Mouse (Mus musculus) cerebellum, adult 2 months (tissue): ENCODE data around the gene Hist1h1d.
"Not testable (repeated sequence)": the region's sequence is repeated elsewhere in the genome, so short reads cannot be mapped to it uniquely, and the experiment has no call there.

ENCODE experiments used
- CTCF ChIP-seq: fragments of 200-500 bp; IDR thresholded peaks from 2 replicates; pipeline ENCODE4 v1.5.1; 2011; ENCODE audit warnings: low read depth, mild to moderate bottlenecking, control low read depth, low read length, moderate library complexity, borderline replicate concordance; ENCODE audit not compliant: insufficient read depth
- POLR2A ChIP-seq: fragments of 200-500 bp; IDR thresholded peaks from 2 replicates; pipeline ENCODE4 v1.6.1; 2011; ENCODE audit warnings: low read length, control low read depth, borderline replicate concordance; ENCODE audit not compliant: insufficient read depth

DNA sequence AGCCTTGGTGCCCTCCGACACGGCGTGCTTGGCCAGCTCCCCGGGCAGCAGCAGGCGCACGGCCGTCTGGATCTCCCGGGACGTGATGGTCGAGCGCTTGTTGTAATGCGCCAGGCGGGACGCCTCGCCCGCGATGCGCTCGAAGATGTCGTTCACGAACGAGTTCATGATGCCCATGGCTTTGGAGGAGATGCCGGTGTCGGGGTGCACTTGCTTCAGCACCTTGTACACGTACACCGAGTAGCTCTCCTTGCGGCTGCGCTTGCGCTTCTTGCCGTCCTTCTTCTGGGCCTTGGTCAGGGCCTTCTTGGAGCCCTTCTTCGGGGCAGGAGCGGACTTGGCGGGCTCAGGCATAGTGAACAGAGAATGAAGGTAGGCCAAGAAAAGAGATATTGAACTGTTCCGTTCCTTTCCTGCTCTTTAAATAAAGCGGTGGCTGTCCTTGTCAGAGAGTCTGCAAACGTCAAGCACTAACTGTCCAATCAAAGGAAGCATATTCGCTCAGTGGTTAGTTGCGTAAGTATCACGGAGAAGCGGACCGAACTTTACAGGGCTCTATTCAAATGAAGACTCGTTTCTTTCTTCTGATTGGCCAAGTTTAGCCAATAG, 10.0 kb upstream of the Hist1h1d start, which contains the start of gene Hist1h2bh:
- TF ChIP-seq CTCF, POLR2A: not testable (repeated sequence)
